ENCODE assay signal across 11 mouse cellular contexts in genomic region chr19:26467179-26467651, GRCm38 (mm10).
A peak's percentile ranks its signal among the peaks of the same experiment; 100 is the strongest.
DNase-seq lines count a peak whose midpoint lies in the region; ATAC-seq lines count a peak whose summit lies in the region.
"Had no signal": no experiment of that assay in that cellular context is flagged by ENCODE, and none has a peak within 500 bp of the region (broad histone marks: within the 10 kb centered on the region; RNA-seq: fewer than 3 reads in every experiment).

No protein-coding gene starts in this region.

- H3K9me3 ChIP-seq in forebrain, embryonic 11.5 days (ENCODE audit: control insufficient read depth, low read length): no peaks in the 10 kb centered on the region
- no peaks in the 10 kb centered on the region for H3K9me3 ChIP-seq in hindbrain, embryonic 14.5 days (ENCODE audit: control insufficient read depth, low read length)
- no peaks in the 10 kb centered on the region for H3K9me3 ChIP-seq in neural tube, embryonic 14.5 days (ENCODE audit: control insufficient read depth, low read length)
- no peaks in the 10 kb centered on the region for H3K9me3 ChIP-seq in heart, embryonic 10.5 days
- H3K9me3 ChIP-seq: kidney, embryonic 15.5 days; limb, embryonic 15.5 days; neural tube, embryonic 12.5 days had no signal

- ATAC-seq in forebrain, embryonic 11.5 days (replicated peaks; ENCODE audit: low FRiP score): peak; percentile 77
- peak; percentile 46; the same call in 1 of the 2 replicates for ATAC-seq in hindbrain, embryonic 14.5 days (ENCODE audit: low FRiP score)
- ATAC-seq in neural tube, embryonic 14.5 days (ENCODE audit: low read depth): no peak

- no peak overlapping the region for H3K4me3 ChIP-seq in forebrain, embryonic 11.5 days (ENCODE audit: low read depth, low read length)
- H3K4me3 ChIP-seq in hindbrain, embryonic 14.5 days (replicated peaks; ENCODE audit: low read length): no peak overlapping the region
- H3K4me3 ChIP-seq in neural tube, embryonic 14.5 days (ENCODE audit: low read depth, low read length): no peak overlapping the region
- H3K4me3 ChIP-seq in heart, embryonic 10.5 days: no peak overlapping the region
- H3K4me3 ChIP-seq: kidney, embryonic 15.5 days; limb, embryonic 15.5 days; neural tube, embryonic 12.5 days had no signal

- peak overlapping the region; percentile 37; the same call in 1 of the 2 replicates for H3K27ac ChIP-seq in forebrain, embryonic 11.5 days (ENCODE audit: low read depth, low read length)
- peak overlapping the region; percentile 9; the same call in 1 of the 2 replicates for H3K27ac ChIP-seq in hindbrain, embryonic 14.5 days
- H3K27ac ChIP-seq in neural tube, embryonic 14.5 days (ENCODE audit: low read depth, low read length): peak overlapping the region; percentile 31; the same call in 1 of the 2 replicates
- H3K27ac ChIP-seq in heart, embryonic 10.5 days: no peak overlapping the region
- H3K27ac ChIP-seq: kidney, embryonic 15.5 days; limb, embryonic 15.5 days; neural tube, embryonic 12.5 days had no signal

- peak overlapping the region; percentile 27; the same call in 1 of the 2 replicates for H3K9ac ChIP-seq in forebrain, embryonic 11.5 days (ENCODE audit: low read length)
- H3K9ac ChIP-seq in hindbrain, embryonic 14.5 days: 0 out of 2 replicates have a peak overlapping the region, but pooled peaks have one; percentile 22
- no peak overlapping the region for H3K9ac ChIP-seq in neural tube, embryonic 14.5 days (replicated peaks; ENCODE audit: low read depth, low read length)
- H3K9ac ChIP-seq: kidney, embryonic 15.5 days; limb, embryonic 15.5 days; lung, embryonic 14.5 days; neural tube, embryonic 12.5 days had no signal

- WGBS in forebrain, embryonic 11.5 days: 11% methylated on average over 5 of the region's 5 CpGs
- WGBS in hindbrain, embryonic 14.5 days: 27% methylated on average over 5 of the region's 5 CpGs
- 41% methylated on average over 5 of the region's 5 CpGs for WGBS in neural tube, embryonic 14.5 days
- 54% methylated on average over 5 of the region's 5 CpGs for WGBS in heart, embryonic 10.5 days

- peak overlapping the region; percentile 27; the same call in 1 of the 2 replicates for H3K4me2 ChIP-seq in forebrain, embryonic 11.5 days (ENCODE audit: low read depth, low read length, severe bottlenecking)
- H3K4me2 ChIP-seq in hindbrain, embryonic 14.5 days (replicated peaks): no peak overlapping the region
- no peak overlapping the region for H3K4me2 ChIP-seq in neural tube, embryonic 14.5 days (ENCODE audit: low read depth, low read length)
- H3K4me2 ChIP-seq: kidney, embryonic 15.5 days; limb, embryonic 15.5 days; lung, embryonic 14.5 days; neural tube, embryonic 12.5 days had no signal

- peaks cover 16% of the 10 kb centered on the region; the same call in 1 of the 2 replicates for H3K4me1 ChIP-seq in forebrain, embryonic 11.5 days (replicated peaks; ENCODE audit: control insufficient read depth, insufficient read depth, low read length)
- H3K4me1 ChIP-seq in hindbrain, embryonic 14.5 days (replicated peaks; ENCODE audit: control insufficient read depth, insufficient read depth, low read length): peaks cover 10% of the 10 kb centered on the region
- 0 out of 2 replicates have a peak, but pooled peaks cover 5% of the 10 kb centered on the region for H3K4me1 ChIP-seq in neural tube, embryonic 14.5 days (ENCODE audit: control insufficient read depth, insufficient read depth, low read length)
- no peaks in the 10 kb centered on the region for H3K4me1 ChIP-seq in heart, embryonic 10.5 days
- H3K4me1 ChIP-seq: kidney, embryonic 15.5 days; limb, embryonic 15.5 days had no signal

- DNase-seq in left cerebral cortex, postnatal 14 days (ENCODE audit: low spot score in 2 of 2): peak; percentile 16 to 37
- DNase-seq in left cerebral cortex, adult 18-20 months (ENCODE audit: low spot score in 2 of 2): no peak
- DNase-seq in forebrain, embryonic 11.5 days (ENCODE audit: low spot score): no peak
- no peak for DNase-seq in hindbrain, embryonic 14.5 days (ENCODE audit: low spot score)
- DNase-seq in heart, embryonic 10.5 days (ENCODE audit: low spot score): no peak
- DNase-seq in urinary bladder, postnatal 4 days (ENCODE audit: low spot score in 2 of 2): no peak
- DNase-seq: lung, embryonic 14.5 days had no signal

- no peaks in the 10 kb centered on the region for H3K36me3 ChIP-seq in forebrain, embryonic 11.5 days (ENCODE audit: control insufficient read depth, insufficient read depth, low read length)
- H3K36me3 ChIP-seq in hindbrain, embryonic 14.5 days (replicated peaks; ENCODE audit: control insufficient read depth, insufficient read depth): no peaks in the 10 kb centered on the region
- no peaks in the 10 kb centered on the region for H3K36me3 ChIP-seq in neural tube, embryonic 14.5 days (ENCODE audit: control insufficient read depth, insufficient read depth, low read length)
- H3K36me3 ChIP-seq in heart, embryonic 10.5 days: no peaks in the 10 kb centered on the region
- H3K36me3 ChIP-seq: kidney, embryonic 15.5 days; limb, embryonic 15.5 days; neural tube, embryonic 12.5 days had no signal

- H3K27me3 ChIP-seq in forebrain, embryonic 11.5 days (ENCODE audit: control insufficient read depth, insufficient read depth, low read length): no peaks in the 10 kb centered on the region
- no peaks in the 10 kb centered on the region for H3K27me3 ChIP-seq in hindbrain, embryonic 14.5 days (ENCODE audit: control insufficient read depth, insufficient read depth, low read length)
- no peaks in the 10 kb centered on the region for H3K27me3 ChIP-seq in neural tube, embryonic 14.5 days (ENCODE audit: control insufficient read depth, insufficient read depth, low read length)
- H3K27me3 ChIP-seq in heart, embryonic 10.5 days (ENCODE audit: insufficient read depth, poor library complexity, severe bottlenecking): no peaks in the 10 kb centered on the region
- H3K27me3 ChIP-seq: neural tube, embryonic 12.5 days had no signal

- intact Hi-C loops in left cerebral cortex, postnatal 14 days (cut with DNase I): loop anchor here (10.0 kb wide), 2 partner anchors 138 to 752 kb away; partner anchors contain the start of gene Smarca2

Comparison
In these comparisons a context has a peak if more than half of its experiments do, and no peak if none do; other contexts are left out.
1. DNase-seq: peak in left cerebral cortex, postnatal 14 days (2 of 2); none in left cerebral cortex, adult 18-20 months (0 of 2), forebrain, embryonic 11.5 days (single experiment), hindbrain, embryonic 14.5 days (single experiment), heart, embryonic 10.5 days (single experiment) and urinary bladder, postnatal 4 days (0 of 2).